18 mouse cellular contexts compared by ENCODE assay signal in genomic region chr4:135177568-135177967, GRCm38 (mm10). TPM values are rescaled to one million over a fixed set of nuclear protein-coding genes. Genes with fewer than 3 reads are reported as not detected.
"Had no signal": no experiment of that assay in that cellular context is flagged by ENCODE, and none has a peak within 500 bp of the region (broad histone marks: within the 10 kb centered on the region; RNA-seq: fewer than 3 reads in every experiment).

No protein-coding gene starts in this region.

- H3K4me3 ChIP-seq: neural tube, embryonic 12.5 days; neural tube, embryonic 13.5 days; neural tube, embryonic 15.5 days; stomach, embryonic 15.5 days had no signal

- H3K4me2 ChIP-seq: neural tube, embryonic 12.5 days; neural tube, embryonic 13.5 days; neural tube, embryonic 15.5 days; stomach, embryonic 15.5 days had no signal

- H3K9ac ChIP-seq: neural tube, embryonic 12.5 days; neural tube, embryonic 13.5 days; neural tube, embryonic 15.5 days; stomach, embryonic 15.5 days had no signal

- H3K27ac ChIP-seq: neural tube, embryonic 12.5 days; neural tube, embryonic 13.5 days; neural tube, embryonic 15.5 days; stomach, embryonic 15.5 days; stomach, postnatal 0 days had no signal

- DNase-seq: retina, postnatal 1 day; right cerebral cortex, adult 18-20 months; right cerebral cortex, postnatal 14 days; right cerebral cortex, postnatal 25 days; right cerebral cortex, postnatal 4 days; spleen, adult 18-20 months; thymus, adult 18-20 months; thymus, adult 2 months; thymus, postnatal 14 days; thymus, postnatal 25 days; thymus, postnatal 36 days; thymus, postnatal 4 days had no signal

- H3K9me3 ChIP-seq: neural tube, embryonic 12.5 days; neural tube, embryonic 13.5 days; neural tube, embryonic 15.5 days; stomach, embryonic 15.5 days had no signal

- H3K36me3 ChIP-seq: neural tube, embryonic 12.5 days; neural tube, embryonic 13.5 days; neural tube, embryonic 15.5 days; stomach, embryonic 15.5 days had no signal

RNA-seq across cellular contexts. Expression of gene Runx3, which starts 57.1 kb away (rescaled TPM):
- polyA plus RNA-seq: neural tube, embryonic 14.5 days had no signal
